Mouse (Mus musculus) brain, embryonic 14.5 days (tissue): ENCODE measurements around the gene Eddm3b.

ENCODE experiments used
- CTCF ChIP-seq: fragments of 200-500 bp; IDR thresholded peaks from 2 replicates; pipeline ENCODE4 v1.5.1; 2012; ENCODE audit warnings: inconsistent platforms, mild to moderate bottlenecking, moderate library complexity, borderline replicate concordance; ENCODE audit not compliant: insufficient read depth, insufficient read length; ENCODE audit errors: extremely low read depth
- POLR2A ChIP-seq: fragments of 200-500 bp; IDR thresholded peaks from 2 replicates; pipeline ENCODE4 v1.6.1; 2012; ENCODE audit warnings: mild to moderate bottlenecking, inconsistent platforms, borderline replicate concordance; ENCODE audit not compliant: poor library complexity, insufficient read depth, insufficient read length, severe bottlenecking; ENCODE audit errors: extremely low read depth

- no peak for TF ChIP-seq CTCF
- TF ChIP-seq POLR2A = no peak
Observed at GRCm38 (mm10) chr14:51146685-51147084, 32.5 kb downstream of the Eddm3b start, which contains the start of gene Rnase1.
